Mouse (Mus musculus) thymus, postnatal 36 days (tissue): ENCODE results near the gene Csn1s2b.
"Not testable (repeated sequence)": the region's sequence is repeated elsewhere in the genome, so short reads cannot be mapped to it uniquely, and the experiment has no call there.

Experiments used
- DNase-seq, 2 experiments: peaks; one replicate each; pipeline ENCODE4 v3.0.0; 2022; ENCODE audit warnings: mixed read lengths in 2 of 2

Gene Csn1s2b

GRCm38 (mm10) chr5:87807782-87808181 is at the start of gene Csn1s2b:
Gene Csn1s2b, plus strand, starts transcription at chr5:87808082.
- no peak for DNase-seq

- DNase-seq, result no peak
Measured at GRCm38 (mm10) chr5:87764546-87764945, 43.3 kb upstream of the Csn1s2b start.

- not testable (repeated sequence) for DNase-seq
Measured at GRCm38 (mm10) chr5:87772151-87772550, 35.7 kb upstream of the Csn1s2b start.

- DNase-seq, result no peak
Measured at GRCm38 (mm10) chr5:87774267-87774666, 33.6 kb upstream of the Csn1s2b start, which contains the start of gene Csn1s2a. Gene Csn1s2a, plus strand, starts transcription at chr5:87774567.

GRCm38 (mm10) chr5:87782731-87783130 is 25.2 kb upstream of the Csn1s2b start:
- DNase-seq, result no peak

GRCm38 (mm10) chr5:87809253-87809652 is 1.4 kb downstream of the Csn1s2b start:
- DNase-seq, result no peak

- DNase-seq, result no peak
Measured at GRCm38 (mm10) chr5:87825386-87825785, 17.5 kb downstream of the Csn1s2b start, which contains the start of gene Prr27. Gene Prr27, plus strand, starts transcription at chr5:87825686.

- DNase-seq, result no peak
Measured at GRCm38 (mm10) chr5:87855136-87855716, 47.3 kb downstream of the Csn1s2b start.

- DNase-seq, result no peak
Measured at GRCm38 (mm10) chr5:87870084-87870483, 62.2 kb downstream of the Csn1s2b start.

- DNase-seq, result no peak
Measured at GRCm38 (mm10) chr5:87871423-87871822, 63.5 kb downstream of the Csn1s2b start.
